ENCODE assay signal across 7 mouse cellular contexts in the genomic region with DNA sequence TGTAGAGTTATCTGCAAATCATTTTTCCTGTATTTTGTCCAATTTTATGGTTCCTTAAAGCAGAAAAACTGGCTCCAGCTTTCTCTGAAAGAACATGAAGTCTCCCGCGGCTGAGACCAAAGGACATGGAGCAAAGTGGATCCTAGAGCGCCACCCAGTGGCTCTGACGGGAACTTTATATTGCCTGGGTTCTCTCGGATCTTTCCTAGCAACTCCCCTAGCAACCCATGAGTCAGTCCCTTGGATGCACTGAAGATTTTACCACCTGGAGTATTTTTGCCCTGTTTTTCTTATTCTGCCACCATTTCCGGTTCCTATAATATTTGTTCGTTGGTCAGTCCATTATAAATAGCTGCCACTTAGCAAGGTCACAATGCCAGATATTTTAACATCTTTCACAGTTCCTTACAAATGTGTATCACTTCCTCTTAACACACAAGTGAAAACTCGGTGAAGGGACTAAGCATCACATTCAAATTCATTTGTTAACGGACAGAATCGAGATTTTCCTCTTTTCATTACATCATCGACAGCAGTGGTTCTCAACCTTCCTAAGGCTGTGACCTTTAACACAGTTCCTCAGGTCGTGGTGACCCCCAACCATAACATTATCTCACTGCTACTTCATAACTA. TPM values are rescaled to one million over a fixed set of nuclear protein-coding genes. Genes with fewer than 3 reads are reported as not detected.
DNase-seq lines count a peak whose midpoint lies in the region; ATAC-seq and TF ChIP-seq lines count a peak whose summit lies in the region.

No protein-coding gene starts in this region.

- H3K4me3 ChIP-seq in forebrain, embryonic 16.5 days (replicated peaks; ENCODE audit: low read length), result no peak overlapping the region
- H3K4me3 ChIP-seq in hindbrain, postnatal 0 days (ENCODE audit: low read length), result no peak overlapping the region
- no peak overlapping the region for H3K4me3 ChIP-seq in left cerebral cortex, adult 2 months
- no peak overlapping the region for H3K4me3 ChIP-seq in midbrain, embryonic 12.5 days
- no peak overlapping the region for H3K4me3 ChIP-seq in small intestine, adult 2 months (ENCODE audit: low read depth, low read length)

- H3K9ac ChIP-seq in forebrain, embryonic 16.5 days (replicated peaks; ENCODE audit: low read depth, low read length), result no peak overlapping the region
- H3K9ac ChIP-seq in hindbrain, postnatal 0 days (replicated peaks; ENCODE audit: low read length), result no peak overlapping the region
- no peak overlapping the region for H3K9ac ChIP-seq in midbrain, embryonic 12.5 days (replicated peaks)

- H3K4me1 ChIP-seq in forebrain, embryonic 16.5 days (replicated peaks; ENCODE audit: control insufficient read depth, insufficient read depth, low read length), result peaks cover 11% of the 10 kb centered on the region; the same call in 1 of the 2 replicates
- H3K4me1 ChIP-seq in hindbrain, postnatal 0 days (ENCODE audit: insufficient read depth, low read length), result no peaks in the 10 kb centered on the region
- no peaks in the 10 kb centered on the region for H3K4me1 ChIP-seq in midbrain, embryonic 12.5 days
- H3K4me1 ChIP-seq in small intestine, adult 2 months (ENCODE audit: control insufficient read depth, insufficient read depth, insufficient read length, low read length), result peaks cover 7% of the 10 kb centered on the region

- H3K27me3 ChIP-seq in forebrain, embryonic 16.5 days (replicated peaks; ENCODE audit: control insufficient read depth, insufficient read depth, low read length), result no peaks in the 10 kb centered on the region
- no peaks in the 10 kb centered on the region for H3K27me3 ChIP-seq in hindbrain, postnatal 0 days (ENCODE audit: insufficient read depth, low read length)
- peaks cover 12% of the 10 kb centered on the region for H3K27me3 ChIP-seq in midbrain, embryonic 12.5 days
- peaks cover 3% of the 10 kb centered on the region; the same call in 1 of the 2 replicates for H3K27me3 ChIP-seq in small intestine, adult 2 months (ENCODE audit: control insufficient read depth, insufficient read depth, low read length)

- no peaks in the 10 kb centered on the region for H3K9me3 ChIP-seq in forebrain, embryonic 16.5 days (ENCODE audit: control insufficient read depth, low read length)
- H3K9me3 ChIP-seq in hindbrain, postnatal 0 days (ENCODE audit: low read length), result no peaks in the 10 kb centered on the region
- H3K9me3 ChIP-seq in midbrain, embryonic 12.5 days, result no peaks in the 10 kb centered on the region

- no peak overlapping the region for H3K4me2 ChIP-seq in forebrain, embryonic 16.5 days (ENCODE audit: low read length)
- H3K4me2 ChIP-seq in hindbrain, postnatal 0 days (ENCODE audit: low read depth, low read length), result no peak overlapping the region
- H3K4me2 ChIP-seq in midbrain, embryonic 12.5 days (replicated peaks), result no peak overlapping the region

- intact Hi-C loops in left cerebral cortex, adult 2 months (cut with DNase I), result loop anchor here (1.0 to 10.0 kb wide), 2 partner anchors 117 to 553 kb away; no protein-coding TSS in a partner anchor

- peak; percentile 90 for TF ChIP-seq CTCF in hindbrain, postnatal 0 days (IDR thresholded peaks at IDR 0.05; ENCODE audit: low read depth)
- TF ChIP-seq CTCF in left cerebral cortex, adult 2 months (IDR thresholded peaks at IDR 0.05), result peak; percentile 93
- TF ChIP-seq CTCF in small intestine, adult 2 months (IDR thresholded peaks at IDR 0.05; ENCODE audit: extremely low read depth, insufficient read length, insufficient replicate concordance, low read depth, low read length), result peak; percentile 98; the same call in 1 of the 2 replicates

- H3K27ac ChIP-seq in forebrain, embryonic 16.5 days (ENCODE audit: low read length), result no peak overlapping the region
- no peak overlapping the region for H3K27ac ChIP-seq in hindbrain, postnatal 0 days
- H3K27ac ChIP-seq in left cerebral cortex, adult 2 months, result no peak overlapping the region
- no peak overlapping the region for H3K27ac ChIP-seq in midbrain, embryonic 12.5 days (replicated peaks)
- H3K27ac ChIP-seq in small intestine, adult 2 months (ENCODE audit: insufficient read depth, low read depth, low read length), result no peak overlapping the region

- peak; percentile 66; the same call in 1 of the 2 replicates for ATAC-seq in forebrain, embryonic 16.5 days
- ATAC-seq in hindbrain, postnatal 0 days, result peak; percentile 80
- peak; percentile 69; the same call in 1 of the 2 replicates for ATAC-seq in midbrain, embryonic 12.5 days (ENCODE audit: low FRiP score, low read depth)

- DNase-seq in Muller cell, postnatal 12 days (ENCODE audit: inconsistent ontology term), result peak; percentile 86
- DNase-seq in c-Kit-positive CD71-positive TER-119-negative erythroid progenitor cells, embryonic 14.5 days (ENCODE audit: low read depth), result peak; percentile 85
- DNase-seq in hindbrain, postnatal 0 days (ENCODE audit: low spot score), result peak; percentile 94
- peak; percentile 88 to 94 for DNase-seq in left cerebral cortex, adult 2 months (ENCODE audit: extremely low spot score in 1 of 2, low spot score in 2 of 2)

- no peak for TF ChIP-seq POLR2A in small intestine, adult 2 months (IDR thresholded peaks at IDR 0.05; ENCODE audit: low read depth, low read length)

- 25% methylated on average over 12 of the region's 12 CpGs for WGBS in forebrain, embryonic 16.5 days
- 25% methylated on average over 12 of the region's 12 CpGs for WGBS in hindbrain, postnatal 0 days
- 23% methylated on average over 12 of the region's 12 CpGs for WGBS in midbrain, embryonic 12.5 days
- WGBS in small intestine, adult 2 months, result 13% methylated on average over 12 of the region's 12 CpGs

- H3K36me3 ChIP-seq in forebrain, embryonic 16.5 days (ENCODE audit: control insufficient read depth, insufficient read depth), result peaks cover 6% of the 10 kb centered on the region
- H3K36me3 ChIP-seq in hindbrain, postnatal 0 days (ENCODE audit: insufficient read depth, low read length), result peaks cover 3% of the 10 kb centered on the region; the same call in 1 of the 2 replicates
- peaks cover 7% of the 10 kb centered on the region; the same call in 1 of the 2 replicates for H3K36me3 ChIP-seq in midbrain, embryonic 12.5 days
- peaks cover 8% of the 10 kb centered on the region; the same call in 1 of the 2 replicates for H3K36me3 ChIP-seq in small intestine, adult 2 months (ENCODE audit: control insufficient read depth, insufficient read depth, low read length)

RNA-seq across cellular contexts. Expression of gene Aldh9a1, which starts 12.2 kb away (rescaled TPM):
- 30.8 and 32.6 TPM in 2 replicates for polyA plus RNA-seq in forebrain, embryonic 16.5 days (2015; fragmentation: Nextera tagmentation; extraction: Ambion mirVana)
- total RNA-seq in hindbrain, postnatal 0 days (2014; rRNA removed), result 11.6 and 13.1 TPM in 2 replicates
- polyA plus RNA-seq in hindbrain, postnatal 0 days (2015; fragmentation: Nextera tagmentation; extraction: Ambion mirVana), result 42.9 and 44.2 TPM in 2 replicates
- total RNA-seq in left cerebral cortex, adult 2 months (2021), result 10 to 100 TPM; 17.4 to 20.4 TPM
- polyA plus RNA-seq in midbrain, embryonic 12.5 days (2016; fragmentation: Nextera tagmentation; extraction: Ambion mirVana), result 31.4 and 35.4 TPM in 2 replicates
- 33.8 and 112 TPM in 2 replicates for polyA plus RNA-seq in small intestine, adult 2 months (2012; rRNA removed)

RNA-seq across cellular contexts. Expression of gene Tmco1, which starts 29.4 kb away (rescaled TPM):
- 74.3 and 79.7 TPM in 2 replicates for polyA plus RNA-seq in forebrain, embryonic 16.5 days (2015; fragmentation: Nextera tagmentation; extraction: Ambion mirVana)
- total RNA-seq in hindbrain, postnatal 0 days (2014; rRNA removed), result 47.5 and 63.2 TPM in 2 replicates
- polyA plus RNA-seq in hindbrain, postnatal 0 days (2015; fragmentation: Nextera tagmentation; extraction: Ambion mirVana), result 70.4 and 80.8 TPM in 2 replicates
- total RNA-seq in left cerebral cortex, adult 2 months (2021), result 10 to 100 TPM; 43.2 to 50.3 TPM
- polyA plus RNA-seq in midbrain, embryonic 12.5 days (2016; fragmentation: Nextera tagmentation; extraction: Ambion mirVana), result 72.7 and 80.1 TPM in 2 replicates
- 9.6 and 20.5 TPM in 2 replicates for polyA plus RNA-seq in small intestine, adult 2 months (2012; rRNA removed)

RNA-seq across cellular contexts. Expression of gene Uck2, which starts 52.5 kb away (rescaled TPM):
- 62.7 and 70.3 TPM in 2 replicates for polyA plus RNA-seq in forebrain, embryonic 16.5 days (2015; fragmentation: Nextera tagmentation; extraction: Ambion mirVana)
- 71.8 and 91.3 TPM in 2 replicates for total RNA-seq in hindbrain, postnatal 0 days (2014; rRNA removed)
- polyA plus RNA-seq in hindbrain, postnatal 0 days (2015; fragmentation: Nextera tagmentation; extraction: Ambion mirVana), result 40.1 and 44.7 TPM in 2 replicates
- total RNA-seq in left cerebral cortex, adult 2 months (2021), result 10 to 100 TPM; 30.9 to 42.1 TPM
- polyA plus RNA-seq in midbrain, embryonic 12.5 days (2016; fragmentation: Nextera tagmentation; extraction: Ambion mirVana), result 107 and 110 TPM in 2 replicates
- 11.3 and 26.5 TPM in 2 replicates for polyA plus RNA-seq in small intestine, adult 2 months (2012; rRNA removed)

RNA-seq across cellular contexts. Expression of gene Mgst3, which starts 56.1 kb away (rescaled TPM):
- 93.1 and 109 TPM in 2 replicates for polyA plus RNA-seq in forebrain, embryonic 16.5 days (2015; fragmentation: Nextera tagmentation; extraction: Ambion mirVana)
- 364 and 397 TPM in 2 replicates for total RNA-seq in hindbrain, postnatal 0 days (2014; rRNA removed)
- polyA plus RNA-seq in hindbrain, postnatal 0 days (2015; fragmentation: Nextera tagmentation; extraction: Ambion mirVana), result 291 and 316 TPM in 2 replicates
- total RNA-seq in left cerebral cortex, adult 2 months (2021), result 10 to 100 TPM; 93.9 to 94.5 TPM
- 47.3 and 48.8 TPM in 2 replicates for polyA plus RNA-seq in midbrain, embryonic 12.5 days (2016; fragmentation: Nextera tagmentation; extraction: Ambion mirVana)
- 1,045 and 1,081 TPM in 2 replicates for polyA plus RNA-seq in small intestine, adult 2 months (2012; rRNA removed)
